Mouse (Mus musculus) liver, postnatal 0 days (tissue): Measurements from ENCODE around the gene Bicra.

ENCODE experiments used
- CTCF ChIP-seq: sonication (generic); IDR thresholded peaks from 2 replicates; pipeline ENCODE4 v1.5.1; 2016; ENCODE audit warnings: antibody characterized with exemption, low read depth
- EP300 ChIP-seq: IDR thresholded peaks from 2 replicates; pipeline ENCODE4 v1.6.1; 2016; ENCODE audit warnings: antibody characterized with exemption, low read depth, mild to moderate bottlenecking

GRCm38 (mm10) chr7:15937491-15937890 is 110.2 kb downstream of the Bicra start:
- TF ChIP-seq EP300 (no peak), CTCF (no peak)
